ENCODE assay signal across 15 mouse cellular contexts in the genomic region with DNA sequence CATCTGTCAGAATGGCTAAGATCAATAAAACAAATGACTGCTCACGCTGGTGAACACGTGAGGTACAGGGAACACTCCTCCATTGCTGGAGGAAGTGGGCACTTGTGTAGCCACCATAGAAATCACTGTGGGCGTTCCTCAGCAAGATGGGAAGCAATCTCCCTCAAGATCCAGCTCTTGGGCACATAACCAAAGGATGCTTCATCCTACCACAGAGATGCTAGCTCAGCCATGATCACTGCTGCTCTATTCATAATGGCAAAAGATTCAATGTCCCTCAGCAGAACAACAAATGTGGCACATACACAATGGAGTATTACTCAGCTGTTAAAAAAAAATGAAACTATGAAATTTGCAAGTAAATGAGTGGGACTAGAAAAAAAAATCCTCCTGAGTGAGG.
"Had no signal": no experiment of that assay in that cellular context is flagged by ENCODE, and none has a peak within 500 bp of the region (broad histone marks: within the 10 kb centered on the region; RNA-seq: fewer than 3 reads in every experiment).

No protein-coding gene starts in this region.

- H3K27ac ChIP-seq: neural tube, embryonic 15.5 days; stomach, embryonic 15.5 days; stomach, postnatal 0 days had no signal

- H3K36me3 ChIP-seq: neural tube, embryonic 15.5 days; stomach, embryonic 15.5 days had no signal

- H3K27me3 ChIP-seq: neural tube, embryonic 15.5 days; stomach, embryonic 15.5 days had no signal

- H3K9me3 ChIP-seq: neural tube, embryonic 15.5 days; stomach, embryonic 15.5 days had no signal

- H3K4me2 ChIP-seq: neural tube, embryonic 15.5 days; stomach, embryonic 15.5 days had no signal

- DNase-seq: retina, postnatal 1 day; right cerebral cortex, adult 18-20 months; right cerebral cortex, postnatal 14 days; right cerebral cortex, postnatal 25 days; right cerebral cortex, postnatal 4 days; spleen, adult 18-20 months; thymus, adult 18-20 months; thymus, adult 2 months; thymus, postnatal 14 days; thymus, postnatal 25 days; thymus, postnatal 36 days; thymus, postnatal 4 days had no signal

- H3K9ac ChIP-seq: neural tube, embryonic 15.5 days; stomach, embryonic 15.5 days had no signal

- H3K4me1 ChIP-seq: neural tube, embryonic 15.5 days; stomach, embryonic 15.5 days had no signal

- H3K4me3 ChIP-seq: neural tube, embryonic 15.5 days; stomach, embryonic 15.5 days had no signal
